Mouse (Mus musculus): Measurements from ENCODE around the gene Slc20a1.

- TF ChIP-seq EP300 (IDR thresholded peaks at IDR 0.05) (no peak), CTCF (IDR thresholded peaks at IDR 0.05) (no peak)
Observed at GRCm38 (mm10) chr2:129226296-129226851, 27.8 kb downstream of the Slc20a1 start.
